In genomic region chr10:109488000-109488399, GRCm38 (mm10) we compare ENCODE assay signal across 18 mouse cellular contexts.
DNase-seq lines count a peak whose midpoint lies in the region; ATAC-seq and TF ChIP-seq lines count a peak whose summit lies in the region.
"Had no signal": no experiment of that assay in that cellular context is flagged by ENCODE, and none has a peak within 500 bp of the region (broad histone marks: within the 10 kb centered on the region; RNA-seq: fewer than 3 reads in every experiment).

No protein-coding gene starts in this region.

- no peak overlapping the region for H3K9ac ChIP-seq in forebrain, postnatal 0 days
- no peak overlapping the region for H3K9ac ChIP-seq in forebrain, embryonic 11.5 days (ENCODE audit: low read length)
- H3K9ac ChIP-seq: embryonic facial prominence, embryonic 12.5 days; hindbrain, embryonic 14.5 days; intestine, embryonic 15.5 days had no signal

- TF ChIP-seq CTCF in forebrain, postnatal 0 days (IDR thresholded peaks at IDR 0.05; ENCODE audit: low read depth) = no peak
- no peak for TF ChIP-seq CTCF in layer of hippocampus, adult 2 months (conservative IDR thresholded peaks at IDR 0.05)
- no peak for TF ChIP-seq CTCF in brain, embryonic 14.5 days (IDR thresholded peaks at IDR 0.05; ENCODE audit: borderline replicate concordance, extremely low read depth, insufficient read depth, insufficient read length)

- DNase-seq in forebrain, postnatal 0 days = no peak
- no peak for DNase-seq in forebrain, embryonic 11.5 days (ENCODE audit: low spot score)
- no peak for DNase-seq in layer of hippocampus, adult 2 months (ENCODE audit: low spot score in 2 of 2)
- no peak for DNase-seq in layer of hippocampus, adult 9-10 months (ENCODE audit: low spot score)
- peak; percentile 23 for DNase-seq in MN1 (ENCODE audit: low spot score)
- DNase-seq in brain, embryonic 14.5 days (ENCODE audit: low read depth) = peak; percentile 41
- DNase-seq in kidney, postnatal 25 days = no peak
- DNase-seq: adrenal gland, adult 8-10 months; cerebellum, adult 11-12 months; cerebellum, adult 9-10 months; cerebellum, postnatal 25 days; gastrocnemius, postnatal 10 days; heart, adult 2 months had no signal

- peak; percentile 34; the same call in 1 of the 2 replicates for ATAC-seq in forebrain, postnatal 0 days
- no peak for ATAC-seq in forebrain, embryonic 11.5 days (replicated peaks; ENCODE audit: low FRiP score)

- H3K4me1 ChIP-seq in forebrain, postnatal 0 days (ENCODE audit: insufficient read depth) = no peaks in the 10 kb centered on the region; the same call in 1 of the 2 replicates
- H3K4me1 ChIP-seq in forebrain, embryonic 11.5 days (replicated peaks; ENCODE audit: control insufficient read depth, insufficient read depth, low read length) = no peaks in the 10 kb centered on the region
- H3K4me1 ChIP-seq: embryonic facial prominence, embryonic 12.5 days; hindbrain, embryonic 10.5 days; intestine, embryonic 15.5 days had no signal

- 76% methylated on average over 1 of the region's 1 CpGs for WGBS in forebrain, postnatal 0 days
- WGBS in forebrain, embryonic 11.5 days = 97% methylated on average over 1 of the region's 1 CpGs

- H3K36me3 ChIP-seq in forebrain, postnatal 0 days (ENCODE audit: insufficient read depth) = no peaks in the 10 kb centered on the region
- H3K36me3 ChIP-seq in forebrain, embryonic 11.5 days (ENCODE audit: control insufficient read depth, insufficient read depth, low read length) = no peaks in the 10 kb centered on the region
- H3K36me3 ChIP-seq: embryonic facial prominence, embryonic 12.5 days; hindbrain, embryonic 10.5 days; intestine, embryonic 15.5 days had no signal

- H3K4me2 ChIP-seq in forebrain, postnatal 0 days (ENCODE audit: low read depth) = no peak overlapping the region
- no peak overlapping the region for H3K4me2 ChIP-seq in forebrain, embryonic 11.5 days (ENCODE audit: low read depth, low read length, severe bottlenecking)
- H3K4me2 ChIP-seq: embryonic facial prominence, embryonic 12.5 days; heart, embryonic 11.5 days; hindbrain, embryonic 14.5 days; intestine, embryonic 15.5 days had no signal

- no peak overlapping the region for H3K4me3 ChIP-seq in forebrain, postnatal 0 days (ENCODE audit: low read depth, low read length)
- H3K4me3 ChIP-seq in forebrain, embryonic 11.5 days (ENCODE audit: low read depth, low read length) = no peak overlapping the region
- no peak overlapping the region for H3K4me3 ChIP-seq in layer of hippocampus, adult 2 months
- H3K4me3 ChIP-seq: embryonic facial prominence, embryonic 12.5 days; heart, adult 2 months; hindbrain, embryonic 10.5 days; intestine, embryonic 15.5 days had no signal

- no peaks in the 10 kb centered on the region for H3K9me3 ChIP-seq in forebrain, postnatal 0 days (ENCODE audit: low read length)
- no peaks in the 10 kb centered on the region for H3K9me3 ChIP-seq in forebrain, embryonic 11.5 days (ENCODE audit: control insufficient read depth, low read length)
- H3K9me3 ChIP-seq: embryonic facial prominence, embryonic 12.5 days; hindbrain, embryonic 10.5 days; intestine, embryonic 15.5 days had no signal

- no peaks in the 10 kb centered on the region for H3K27me3 ChIP-seq in forebrain, postnatal 0 days (ENCODE audit: insufficient read depth, low read length)
- H3K27me3 ChIP-seq in forebrain, embryonic 11.5 days (ENCODE audit: control insufficient read depth, insufficient read depth, low read length) = no peaks in the 10 kb centered on the region
- H3K27me3 ChIP-seq: embryonic facial prominence, embryonic 12.5 days; intestine, embryonic 15.5 days had no signal

- no peak for TF ChIP-seq POLR2A in brain, embryonic 14.5 days (IDR thresholded peaks at IDR 0.05; ENCODE audit: borderline replicate concordance, extremely low read depth, insufficient read depth, insufficient read length, poor library complexity, severe bottlenecking)

- H3K27ac ChIP-seq in forebrain, postnatal 0 days (ENCODE audit: low read depth, low read length) = no peak overlapping the region
- no peak overlapping the region for H3K27ac ChIP-seq in forebrain, embryonic 11.5 days (ENCODE audit: low read depth, low read length)
- H3K27ac ChIP-seq in layer of hippocampus, adult 2 months = peak overlapping the region; percentile 18; the same call in 1 of the 2 replicates
- H3K27ac ChIP-seq: embryonic facial prominence, embryonic 12.5 days; heart, adult 2 months; hindbrain, embryonic 10.5 days; hindbrain, embryonic 14.5 days; intestine, embryonic 15.5 days had no signal

Comparison
In these comparisons a context has a peak if more than half of its experiments do, and no peak if none do; other contexts are left out.
1. DNase-seq: peak in MN1 (single experiment) and brain, embryonic 14.5 days (single experiment); none in forebrain, postnatal 0 days (single experiment), forebrain, embryonic 11.5 days (single experiment), layer of hippocampus, adult 2 months (0 of 2), layer of hippocampus, adult 9-10 months (single experiment) and kidney, postnatal 25 days (0 of 2).